Mouse (Mus musculus): Measurements from ENCODE around the gene Rapgef1. TPM values are rescaled to one million over a fixed set of nuclear protein-coding genes. Genes with fewer than 3 reads are reported as not detected.

Gene Rapgef1
- polyA plus RNA-seq, 1 experiment, result 65.2 TPM

GRCm38 (mm10) chr2:29691068-29691467 is 71.5 kb downstream of the Rapgef1 start:
- Histone ChIP-seq H3K4me1 (ENCODE audit: control insufficient read depth, insufficient read depth, low read length) (no peaks in the 10 kb centered on the region), H3K4me3 (replicated peaks; ENCODE audit: extremely low read depth, low read depth, low read length) (no peak overlapping the region)
- 59% methylated on average over 5 of the region's 5 CpGs for WGBS
- DNase-seq, result no peak
- TF ChIP-seq POLR2A (IDR thresholded peaks at IDR 0.05; ENCODE audit: borderline replicate concordance, extremely low read depth, low read depth, low read length) (no peak), CTCF (IDR thresholded peaks at IDR 0.05; ENCODE audit: insufficient read depth, low read length) (no peak)

DNA sequence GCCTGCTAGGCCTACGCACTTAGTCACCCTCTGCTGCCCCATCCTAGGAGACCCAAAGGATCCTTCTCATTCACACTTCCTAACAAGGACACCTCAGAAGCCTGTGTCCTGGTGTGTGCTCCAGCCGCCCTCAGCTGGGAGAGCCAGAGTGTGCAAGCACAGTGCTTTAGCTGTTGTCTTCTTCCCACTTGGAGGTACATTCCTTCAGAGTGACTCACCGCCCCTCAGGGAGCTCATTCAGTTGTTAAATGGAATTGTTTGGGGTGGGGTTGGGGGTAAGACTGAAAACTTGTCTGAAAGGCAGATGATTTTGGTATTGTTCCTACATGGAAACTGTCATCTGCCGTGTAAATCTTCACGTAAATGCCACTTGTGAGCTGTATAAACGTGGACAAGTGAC is 72.0 kb downstream of the Rapgef1 start:
- DNase-seq, result peak; percentile 33
- H3K4me3 ChIP-seq (replicated peaks; ENCODE audit: extremely low read depth, low read depth, low read length), result no peak overlapping the region
- TF ChIP-seq POLR2A (IDR thresholded peaks at IDR 0.05; ENCODE audit: borderline replicate concordance, extremely low read depth, low read depth, low read length) (no peak), CTCF (IDR thresholded peaks at IDR 0.05; ENCODE audit: insufficient read depth, low read length) (no peak)
- H3K4me1 ChIP-seq (ENCODE audit: control insufficient read depth, insufficient read depth, low read length), result no peaks in the 10 kb centered on the region
- WGBS, result 69% methylated on average over 6 of the region's 6 CpGs

DNA sequence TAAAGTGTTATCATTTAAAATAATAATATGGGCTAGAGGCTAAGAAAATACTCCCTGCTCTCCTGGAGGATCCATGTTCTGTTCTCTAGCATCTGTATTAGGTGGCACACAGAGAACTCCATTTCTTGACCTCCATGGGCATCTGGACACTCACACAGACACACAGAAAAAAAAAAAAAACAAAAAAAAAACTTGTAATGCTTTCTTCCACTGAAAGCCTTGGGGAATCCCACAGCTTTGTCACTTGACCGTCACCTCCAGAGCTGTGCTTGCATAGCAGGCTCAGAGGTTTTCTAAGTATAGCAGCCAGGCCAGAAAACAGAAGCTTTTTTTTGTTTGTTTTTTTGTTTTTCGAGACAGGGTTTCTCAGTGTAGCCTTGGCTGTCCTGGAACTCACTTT is 72.7 kb downstream of the Rapgef1 start:
- DNase-seq, result no peak
- 88% methylated on average over 2 of the region's 2 CpGs for WGBS
- TF ChIP-seq CTCF (IDR thresholded peaks at IDR 0.05; ENCODE audit: insufficient read depth, low read length) (no peak), POLR2A (IDR thresholded peaks at IDR 0.05; ENCODE audit: borderline replicate concordance, extremely low read depth, low read depth, low read length) (no peak)
- Histone ChIP-seq H3K4me1 (ENCODE audit: control insufficient read depth, insufficient read depth, low read length) (no peaks in the 10 kb centered on the region), H3K4me3 (replicated peaks; ENCODE audit: extremely low read depth, low read depth, low read length) (no peak overlapping the region)

GRCm38 (mm10) chr2:29696207-29696800 is 76.8 kb downstream of the Rapgef1 start:
- Histone ChIP-seq H3K4me1 (ENCODE audit: control insufficient read depth, insufficient read depth, low read length) (no peaks in the 10 kb centered on the region; the same call in 1 of the 2 replicates), H3K4me3 (replicated peaks; ENCODE audit: extremely low read depth, low read depth, low read length) (no peak overlapping the region)
- TF ChIP-seq POLR2A (IDR thresholded peaks at IDR 0.05; ENCODE audit: borderline replicate concordance, extremely low read depth, low read depth, low read length), result no peak
- TF ChIP-seq CTCF (IDR thresholded peaks at IDR 0.05; ENCODE audit: insufficient read depth, low read length), result no peak
- 82% methylated on average over 7 of the region's 7 CpGs for WGBS
- no peak for DNase-seq

DNA sequence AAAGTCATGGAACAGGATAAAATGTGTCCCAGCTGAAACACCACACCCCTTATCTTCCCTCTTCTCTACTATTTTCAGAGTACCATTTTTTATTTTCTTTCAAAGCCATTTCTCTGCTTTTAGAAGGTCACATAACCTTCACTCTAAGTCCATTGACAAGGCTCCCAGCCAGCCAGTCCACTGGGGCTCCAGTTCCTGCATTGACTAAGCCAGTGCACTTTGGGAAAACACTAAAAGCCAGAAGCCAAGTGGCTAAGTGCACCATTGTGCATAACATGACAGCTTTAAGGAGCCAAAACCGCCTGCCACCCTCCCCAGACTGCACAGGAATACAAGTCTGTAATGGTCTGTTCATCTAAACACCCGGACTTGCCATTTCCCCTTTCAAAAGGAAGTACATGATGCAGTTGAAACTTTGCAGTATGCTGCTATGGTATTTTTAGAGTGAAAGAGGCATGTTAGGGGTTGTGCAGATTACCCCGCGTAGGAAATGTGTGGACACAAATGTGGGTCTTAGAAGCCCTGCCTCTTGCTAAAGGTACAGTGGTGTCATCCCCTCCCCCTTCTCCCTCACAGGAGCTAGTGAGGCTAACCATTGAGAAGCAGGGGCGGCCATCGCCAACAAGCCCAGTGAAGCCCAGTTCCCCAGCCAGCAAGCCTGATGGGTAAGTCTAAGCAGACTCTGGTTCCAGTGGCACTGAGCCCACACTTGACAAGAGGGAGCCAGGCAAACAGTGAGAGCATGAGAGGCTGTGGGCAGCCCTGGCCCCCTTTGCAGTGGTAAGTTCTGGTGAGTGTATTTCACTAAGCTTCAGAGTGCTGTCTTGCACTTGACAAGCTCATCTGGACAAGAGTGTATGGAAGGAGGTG is 79.1 kb downstream of the Rapgef1 start:
- Histone ChIP-seq H3K4me3 (replicated peaks; ENCODE audit: extremely low read depth, low read depth, low read length) (no peak overlapping the region), H3K4me1 (ENCODE audit: control insufficient read depth, insufficient read depth, low read length) (no peaks in the 10 kb centered on the region; the same call in 1 of the 2 replicates)
- 79% methylated on average over 6 of the region's 6 CpGs for WGBS
- no peak for DNase-seq
- TF ChIP-seq POLR2A (IDR thresholded peaks at IDR 0.05; ENCODE audit: borderline replicate concordance, extremely low read depth, low read depth, low read length), result no peak
- TF ChIP-seq CTCF (IDR thresholded peaks at IDR 0.05; ENCODE audit: insufficient read depth, low read length), result no peak

DNA sequence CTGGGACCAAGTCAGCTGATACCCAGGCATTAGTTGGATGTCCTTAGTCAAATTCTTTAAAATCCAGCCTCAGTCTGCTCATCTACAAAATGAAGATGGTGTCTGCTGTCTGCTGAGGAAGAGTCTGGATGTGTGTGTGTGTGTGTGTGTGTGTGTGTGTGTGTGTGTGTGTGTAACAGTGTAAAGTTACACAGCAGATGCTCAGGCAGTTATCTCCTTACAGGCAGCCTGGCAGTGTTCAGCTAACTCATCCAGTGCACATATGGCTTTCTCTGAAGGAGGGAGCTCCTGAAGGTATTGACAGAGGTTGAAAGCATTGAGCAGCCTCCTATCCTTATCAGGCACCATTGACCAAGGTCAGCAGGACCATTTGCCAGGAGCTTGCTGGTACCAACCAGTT is 81.4 kb downstream of the Rapgef1 start:
- Histone ChIP-seq H3K4me1 (ENCODE audit: control insufficient read depth, insufficient read depth, low read length) (no peaks in the 10 kb centered on the region; the same call in 1 of the 2 replicates), H3K4me3 (replicated peaks; ENCODE audit: extremely low read depth, low read depth, low read length) (no peak overlapping the region)
- DNase-seq, result no peak
- TF ChIP-seq CTCF (IDR thresholded peaks at IDR 0.05; ENCODE audit: insufficient read depth, low read length) (no peak), POLR2A (IDR thresholded peaks at IDR 0.05; ENCODE audit: borderline replicate concordance, extremely low read depth, low read depth, low read length) (no peak)

DNA sequence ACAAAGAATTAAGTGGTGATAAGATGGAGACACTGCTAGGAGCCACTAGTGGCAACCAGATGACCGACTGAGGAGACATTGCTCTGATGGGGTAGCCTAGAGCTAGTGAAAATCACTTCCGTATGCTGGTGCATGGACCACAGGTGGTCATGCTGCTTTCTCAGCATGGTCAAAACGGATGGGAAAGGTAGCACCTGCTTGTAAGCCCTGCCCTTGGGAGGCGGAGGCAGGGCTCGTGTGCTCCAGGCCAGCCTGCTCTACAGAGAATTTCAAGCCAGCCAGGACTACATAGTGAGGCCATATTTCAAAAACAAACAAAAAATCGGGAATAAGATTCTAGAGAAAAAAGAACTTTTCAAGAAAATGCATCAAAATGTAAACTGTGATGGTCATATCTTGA is 81.9 kb downstream of the Rapgef1 start:
- WGBS, result 85% methylated on average over 6 of the region's 6 CpGs
- Histone ChIP-seq H3K4me1 (ENCODE audit: control insufficient read depth, insufficient read depth, low read length) (no peaks in the 10 kb centered on the region; the same call in 1 of the 2 replicates), H3K4me3 (replicated peaks; ENCODE audit: extremely low read depth, low read depth, low read length) (no peak overlapping the region)
- no peak for DNase-seq
- TF ChIP-seq POLR2A (IDR thresholded peaks at IDR 0.05; ENCODE audit: borderline replicate concordance, extremely low read depth, low read depth, low read length) (no peak), CTCF (IDR thresholded peaks at IDR 0.05; ENCODE audit: insufficient read depth, low read length) (no peak)

DNA sequence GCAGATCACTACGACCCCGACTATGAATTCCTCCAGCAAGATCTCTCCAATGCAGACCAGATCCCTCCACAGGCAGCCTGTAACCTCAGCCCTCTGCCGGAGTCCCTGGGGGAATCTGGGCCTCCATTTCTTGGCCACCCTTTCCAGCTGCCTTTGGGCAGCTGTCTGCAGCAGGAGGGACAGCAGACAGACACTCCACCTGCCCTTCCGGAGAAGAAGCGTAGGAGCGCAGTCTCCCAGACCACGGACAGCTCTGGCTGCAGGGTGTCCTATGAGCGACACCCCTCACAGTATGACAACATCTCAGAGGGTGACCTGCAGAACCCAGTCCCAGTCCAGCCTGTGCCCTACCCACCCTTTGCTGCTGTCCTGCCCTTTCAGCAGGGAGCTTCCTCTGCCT is 82.7 kb downstream of the Rapgef1 start:
- H3K4me3 ChIP-seq (replicated peaks; ENCODE audit: extremely low read depth, low read depth, low read length), result no peak overlapping the region
- 87% methylated on average over 8 of the region's 8 CpGs for WGBS
- no peak for DNase-seq
- no peak for TF ChIP-seq POLR2A (IDR thresholded peaks at IDR 0.05; ENCODE audit: borderline replicate concordance, extremely low read depth, low read depth, low read length)
- TF ChIP-seq CTCF (IDR thresholded peaks at IDR 0.05; ENCODE audit: insufficient read depth, low read length), result no peak
- H3K4me1 ChIP-seq (ENCODE audit: control insufficient read depth, insufficient read depth, low read length), result no peaks in the 10 kb centered on the region; the same call in 1 of the 2 replicates

DNA sequence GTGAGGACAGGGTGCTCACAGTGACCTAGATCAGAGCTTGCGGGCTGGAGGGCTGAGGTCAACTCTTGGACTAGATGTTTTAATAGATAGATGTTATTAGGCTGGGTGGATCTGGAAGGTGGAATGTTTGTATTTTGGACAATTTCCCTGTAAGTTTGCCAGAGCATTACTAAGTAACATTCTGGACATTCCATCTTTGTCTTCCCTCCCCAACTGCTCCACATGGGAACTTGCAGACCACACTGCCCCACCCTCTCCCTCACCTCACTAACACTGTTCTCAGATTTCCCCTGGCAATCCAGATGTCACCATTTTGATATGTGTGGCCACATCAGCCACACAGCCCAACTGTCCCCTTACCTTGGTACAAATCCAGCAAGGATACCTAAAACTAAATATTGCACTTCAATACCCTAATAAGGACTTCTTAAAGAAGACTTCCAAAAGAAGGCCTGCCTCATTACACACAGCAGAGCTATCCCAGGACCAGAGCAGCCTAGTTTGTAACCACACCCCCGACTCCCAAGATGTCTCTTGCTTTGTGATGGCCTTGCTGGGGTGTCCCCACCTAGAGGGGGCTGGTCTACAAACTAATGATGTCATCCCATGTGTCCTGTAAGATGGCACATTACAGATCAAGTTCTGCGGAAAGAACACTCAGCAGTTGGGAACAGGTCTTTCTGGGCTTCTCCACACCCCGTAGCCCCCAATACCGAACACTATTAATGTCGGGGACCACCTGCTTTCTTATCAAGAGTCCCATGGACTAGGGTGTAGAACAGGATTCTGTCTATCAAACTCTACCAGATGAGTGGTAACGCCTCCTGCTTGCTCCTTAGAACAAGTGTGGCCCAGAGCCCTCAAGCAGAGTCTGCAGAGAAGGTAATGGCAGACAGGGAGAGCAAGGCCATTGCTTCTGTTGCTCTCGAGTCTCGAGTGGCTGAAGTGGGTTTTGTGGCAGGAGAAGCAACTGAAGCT is 83.9 kb downstream of the Rapgef1 start:
- no peak for DNase-seq

More for the DNA sequence above, 83.9 kb downstream of the Rapgef1 start:
- Histone ChIP-seq H3K4me1 (ENCODE audit: control insufficient read depth, insufficient read depth, low read length) (no peaks in the 10 kb centered on the region; the same call in 1 of the 2 replicates), H3K4me3 (replicated peaks; ENCODE audit: extremely low read depth, low read depth, low read length) (no peak overlapping the region)
- WGBS, result 83% methylated on average over 9 of the region's 9 CpGs
- TF ChIP-seq CTCF (IDR thresholded peaks at IDR 0.05; ENCODE audit: insufficient read depth, low read length) (no peak), POLR2A (IDR thresholded peaks at IDR 0.05; ENCODE audit: borderline replicate concordance, extremely low read depth, low read depth, low read length) (no peak)
